Mouse (Mus musculus): ENCODE measurements at regions not wholly inside any gene's neighbourhood (a gene's known extent, or its start where the extent isn't known, plus 50 kb on each side); places are given as distances from the start of the nearest gene placed in this dataset.
A peak's percentile ranks its signal among the peaks of the same experiment; 100 is the strongest.

GRCm38 (mm10) chr4:150778683-150779082 lies 75.0 kb upstream of the Errfi1 start:
- no peak for TF ChIP-seq MAX (IDR thresholded peaks at IDR 0.05; ENCODE audit: low read depth)
- no peak for TF ChIP-seq POLR2A (IDR thresholded peaks at IDR 0.05; ENCODE audit: insufficient read length, low read depth)
- no peak for TF ChIP-seq USF1 (IDR thresholded peaks at IDR 0.05; ENCODE audit: low read depth)
- no peak for TF ChIP-seq TCF12 (IDR thresholded peaks at IDR 0.05; ENCODE audit: insufficient read depth, poor library complexity, severe bottlenecking)
- TF ChIP-seq E2F4 (IDR thresholded peaks at IDR 0.05; ENCODE audit: insufficient read depth): no peak
- no peak for TF ChIP-seq CEBPB (IDR thresholded peaks at IDR 0.05; ENCODE audit: insufficient read depth, poor library complexity, severe bottlenecking)
- no peak for TF ChIP-seq POLR2AphosphoS2 (IDR thresholded peaks at IDR 0.05; ENCODE audit: insufficient read length, low read depth)
- peak in 1 of 3 experiments; percentile 13 for TF ChIP-seq MYOD1 (IDR thresholded peaks at IDR 0.05; ENCODE audit: control insufficient read depth in 1 of 3, insufficient read length in 2 of 3, low read depth in 2 of 3)

Measured in myocyte (in vitro differentiated cells).